In genomic region chr12:69776607-69777340, GRCm38 (mm10) we compare ENCODE assay signal across 13 mouse cellular contexts. TPM values are rescaled to one million over a fixed set of nuclear protein-coding genes. Genes with fewer than 3 reads are reported as not detected.
DNase-seq lines count a peak whose midpoint lies in the region; ATAC-seq and TF ChIP-seq lines count a peak whose summit lies in the region.
"Had no signal": no experiment of that assay in that cellular context is flagged by ENCODE, and none has a peak within 500 bp of the region (broad histone marks: within the 10 kb centered on the region; RNA-seq: fewer than 3 reads in every experiment).

No protein-coding gene starts in this region.

- no peaks in the 10 kb centered on the region for H3K79me2 ChIP-seq in CH12.LX (replicated peaks; ENCODE audit: control insufficient read depth, extremely low read depth, insufficient read depth, poor library complexity, severe bottlenecking)

- no peaks in the 10 kb centered on the region for H3K4me1 ChIP-seq in CH12.LX (ENCODE audit: control insufficient read depth in 1 of 2, insufficient read depth in 2 of 2)
- H3K4me1 ChIP-seq: hindbrain, embryonic 15.5 days had no signal

- H3K36me3 ChIP-seq in CH12.LX (replicated peaks in 1 of 2; ENCODE audit: control insufficient read depth in 1 of 2, insufficient read depth in 1 of 2, low read length in 1 of 2), result no peaks in the 10 kb centered on the region
- H3K36me3 ChIP-seq: embryonic facial prominence, embryonic 13.5 days; hindbrain, embryonic 15.5 days; limb, embryonic 12.5 days had no signal

- H3K4me3 ChIP-seq in CH12.LX (replicated peaks in 1 of 3; ENCODE audit: low read depth in 2 of 3, low read length in 2 of 3, poor library complexity in 1 of 3), result no peak overlapping the region
- H3K4me3 ChIP-seq: embryonic facial prominence, embryonic 13.5 days; gastrocnemius, adult 2 months; hindbrain, embryonic 15.5 days; limb, embryonic 12.5 days; myocyte had no signal

- no peak for TF ChIP-seq POLR2A in CH12.LX (IDR thresholded peaks at IDR 0.05; ENCODE audit: low read depth, low read length)

- TF ChIP-seq CTCF in CH12.LX (conservative IDR thresholded peaks at IDR 0.05 in 1 of 2, IDR thresholded peaks at IDR 0.05 in 1 of 2; ENCODE audit: low read depth in 2 of 2, low read length in 2 of 2), result no peak

- TF ChIP-seq RAD21 in CH12.LX (IDR thresholded peaks at IDR 0.05; ENCODE audit: low read depth, low read length), result no peak

- H3K27ac ChIP-seq in CH12.LX (ENCODE audit: insufficient read depth, low read depth), result no peak overlapping the region
- H3K27ac ChIP-seq: embryonic facial prominence, embryonic 13.5 days; gastrocnemius, adult 2 months; hindbrain, embryonic 15.5 days; limb, embryonic 12.5 days had no signal

- no peaks in the 10 kb centered on the region for H3K27me3 ChIP-seq in CH12.LX (replicated peaks)
- H3K27me3 ChIP-seq: embryonic facial prominence, embryonic 13.5 days; hindbrain, embryonic 15.5 days; limb, embryonic 12.5 days had no signal

- TF ChIP-seq EP300 in CH12.LX (IDR thresholded peaks at IDR 0.05; ENCODE audit: low read length), result no peak

- no peak overlapping the region for H3K9ac ChIP-seq in CH12.LX (ENCODE audit: insufficient read depth, low read depth)
- H3K9ac ChIP-seq: embryonic facial prominence, embryonic 13.5 days; hindbrain, embryonic 15.5 days; limb, embryonic 12.5 days had no signal

- in situ Hi-C loops in CH12.LX (cut with MboI; ENCODE audit: low pct_ligation_motif_present, low pct_unique_long_range_greater_than_20kb, low sequenced_read_pairs), result no loop called here

- H3K9me3 ChIP-seq in CH12.LX (replicated peaks; ENCODE audit: low read length), result no peaks in the 10 kb centered on the region
- H3K9me3 ChIP-seq: embryonic facial prominence, embryonic 13.5 days; hindbrain, embryonic 15.5 days; limb, embryonic 12.5 days had no signal

- dilution Hi-C loops in CH12.LX (cut with MboI; ENCODE audit: extremely low pct_ligation_motif_present, extremely low pct_unique_long_range_greater_than_20kb, low sequenced_read_pairs), result no loop called here

- no peak for DNase-seq in CH12.LX (ENCODE audit: extremely low read depth)
- DNase-seq in kidney, postnatal 25 days, result peak; percentile 81 to 84
- DNase-seq in lung, postnatal 4 days, result peak; percentile 38 to 58
- no peak for DNase-seq in gastrocnemius, postnatal 25 days
- no peak for DNase-seq in cerebellum, adult 8-10 months
- no peak for DNase-seq in adrenal gland, postnatal 36 days
- DNase-seq: gastrocnemius, adult 2 months; right cerebral cortex, postnatal 25 days had no signal

- peak; percentile 83 for ATAC-seq in common myeloid progenitor, adult 5-6 weeks (replicated peaks; ENCODE audit: low read depth, poor library complexity, severe bottlenecking)

- no peak overlapping the region for H3K4me2 ChIP-seq in CH12.LX (ENCODE audit: insufficient read depth, low read depth, poor library complexity, severe bottlenecking)
- H3K4me2 ChIP-seq: embryonic facial prominence, embryonic 13.5 days; hindbrain, embryonic 15.5 days; limb, embryonic 12.5 days had no signal

TF ChIP-seq in CH12.LX, 34 proteins besides CTCF, POLR2A, EP300 and RAD21:
- no peak for TF ChIP-seq POLR2AphosphoS2 (IDR thresholded peaks at IDR 0.05; ENCODE audit: low read depth, low read length)
- TF ChIP-seq BHLHE40 (IDR thresholded peaks at IDR 0.05; ENCODE audit: low read depth, low read length), result 0 out of 2 replicates have a peak, but pooled peaks have one; percentile 10
- no peak for TF ChIP-seq ZC3H11A (IDR thresholded peaks at IDR 0.05; ENCODE audit: low read depth, low read length)
TF ChIP-seq in CH12.LX: peak in this region for 1.

RNA-seq across cellular contexts. Expression of gene Cdkl1, which starts 14.3 kb away (rescaled TPM):
- total RNA-seq in CH12.LX (2012; rRNA removed) (not detected in 2 replicates), CH12.LX (2014; rRNA removed) (0.14 TPM in 1 of 2 replicates, not detected in the other)
- 0.31 TPM in 1 of 2 replicates, not detected in the other for polyA plus RNA-seq in CH12.LX (2012; ENCODE audit: insufficient read length, low read depth)
- total RNA-seq in common myeloid progenitor, adult 5-6 weeks (2017), result 0.09 TPM in 1 of 2 replicates, not detected in the other
- under 1 TPM; 0.54 to 0.56 TPM for total RNA-seq in gastrocnemius, postnatal 25 days (2021)
- 1 to 10 TPM; 1.2 to 1.4 TPM for total RNA-seq in adrenal gland, postnatal 36 days (2021)

RNA-seq across cellular contexts. Expression of gene Atp5s, which starts 52.0 kb away (rescaled TPM):
- total RNA-seq in CH12.LX (2012; rRNA removed), result 8.3 and 11.4 TPM in 2 replicates
- 12.0 and 15.8 TPM in 2 replicates for total RNA-seq in CH12.LX (2014; rRNA removed)
- 8.4 and 10.2 TPM in 2 replicates for polyA plus RNA-seq in CH12.LX (2012; ENCODE audit: insufficient read length, low read depth)
- 27.3 and 29.0 TPM in 2 replicates for total RNA-seq in common myeloid progenitor, adult 5-6 weeks (2017)
- total RNA-seq in gastrocnemius, postnatal 25 days (2021), result 10 to 100 TPM; 11.9 to 12.3 TPM
- total RNA-seq in adrenal gland, postnatal 36 days (2021), result 10 to 100 TPM; 13.6 to 20.9 TPM

RNA-seq across cellular contexts. Expression of gene L2hgdh, which starts 52.1 kb away (rescaled TPM):
- total RNA-seq in CH12.LX (2012; rRNA removed) (12.1 and 13.6 TPM in 2 replicates), CH12.LX (2014; rRNA removed) (24.3 and 26.6 TPM in 2 replicates)
- polyA plus RNA-seq in CH12.LX (2012; ENCODE audit: insufficient read length, low read depth), result 15.4 and 20.2 TPM in 2 replicates
- total RNA-seq in common myeloid progenitor, adult 5-6 weeks (2017), result 34.4 and 40.3 TPM in 2 replicates
- 10 to 100 TPM; 31.2 to 32.7 TPM for total RNA-seq in gastrocnemius, postnatal 25 days (2021)
- 10 to 100 TPM; 22.7 to 26.4 TPM for total RNA-seq in adrenal gland, postnatal 36 days (2021)

Comparison
In these comparisons a context has a peak if more than half of its experiments do, and no peak if none do; other contexts are left out.
1. DNase-seq: peak in kidney, postnatal 25 days (2 of 2) and lung, postnatal 4 days (2 of 2); none in CH12.LX (single experiment), gastrocnemius, postnatal 25 days (single experiment), cerebellum, adult 8-10 months (single experiment) and adrenal gland, postnatal 36 days (0 of 2).